Mouse (Mus musculus): ENCODE measurements around the gene Daw1.

The Daw1 gene

DNA sequence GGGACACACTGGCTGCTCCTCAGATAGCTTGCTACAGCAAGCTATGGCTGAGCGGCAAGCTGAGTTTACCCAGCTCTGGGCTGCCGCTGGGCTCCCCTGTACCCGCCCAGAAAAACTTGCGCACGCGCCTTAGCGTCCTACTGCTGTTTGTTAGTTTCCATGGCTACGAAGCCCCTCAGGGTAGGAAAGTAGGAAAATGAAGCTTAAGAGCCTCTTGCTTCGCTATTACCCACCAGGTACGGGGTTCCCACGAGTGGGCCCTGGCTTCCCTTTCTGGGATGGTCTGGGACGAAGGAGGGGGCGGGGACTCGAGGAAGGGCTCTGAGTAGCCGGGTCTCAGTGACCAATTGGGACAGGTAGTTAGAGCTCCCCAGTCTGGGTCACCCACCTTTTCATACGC lies at the start of gene Daw1:
Daw1 (plus strand) TSS at position 150 of the 400 bp plus-strand sequence.
- no peak for DNase-seq (ENCODE audit: extremely low read depth, low read depth)

- no peak for DNase-seq (ENCODE audit: extremely low read depth, low read depth)
These were observed 48.6 kb upstream of the Daw1 start for GRCm38 (mm10) chr1:83110992-83111391.

- no peak for DNase-seq (ENCODE audit: extremely low read depth, low read depth)
These were observed 47.8 kb upstream of the Daw1 start for GRCm38 (mm10) chr1:83111726-83112125.

DNA sequence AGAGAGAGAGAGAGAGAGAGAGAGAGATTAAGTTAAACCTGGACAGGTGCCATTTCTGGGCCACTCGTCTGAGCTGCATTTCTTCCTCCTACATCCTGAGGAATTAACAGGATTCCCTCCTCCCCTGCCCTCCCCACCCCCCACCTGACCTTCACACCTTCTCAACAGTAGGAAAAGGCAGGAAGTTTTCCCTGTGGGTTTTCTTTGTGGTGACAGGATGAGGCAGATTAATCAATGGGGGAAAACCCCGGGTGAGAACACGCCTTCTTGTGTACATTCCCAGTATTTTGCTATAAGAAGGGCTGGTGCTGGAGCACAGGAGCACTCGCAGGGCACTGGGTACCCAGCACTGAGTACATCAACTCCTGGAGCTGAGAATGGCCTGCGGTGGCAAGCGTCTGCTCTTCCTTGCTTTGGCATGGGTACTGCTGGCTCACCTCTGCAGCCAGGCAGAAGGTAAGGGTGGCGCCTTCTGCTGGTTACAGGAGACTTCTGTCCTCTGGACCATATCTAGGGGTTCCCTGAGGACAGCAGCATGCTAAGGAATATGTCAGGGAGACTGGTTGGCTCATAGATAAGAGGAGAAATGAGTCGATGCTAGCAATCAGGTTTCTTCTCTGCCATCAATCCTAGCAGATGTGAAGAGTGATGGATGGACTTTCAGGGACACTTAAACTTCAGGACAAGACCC lies 43.0 kb upstream of the Daw1 start, which contains the start of gene Ccl20:
Ccl20 (plus strand) TSS at position 320 of the 691 bp plus-strand sequence.
- DNase-seq (ENCODE audit: extremely low read depth, low read depth) = no peak

DNA sequence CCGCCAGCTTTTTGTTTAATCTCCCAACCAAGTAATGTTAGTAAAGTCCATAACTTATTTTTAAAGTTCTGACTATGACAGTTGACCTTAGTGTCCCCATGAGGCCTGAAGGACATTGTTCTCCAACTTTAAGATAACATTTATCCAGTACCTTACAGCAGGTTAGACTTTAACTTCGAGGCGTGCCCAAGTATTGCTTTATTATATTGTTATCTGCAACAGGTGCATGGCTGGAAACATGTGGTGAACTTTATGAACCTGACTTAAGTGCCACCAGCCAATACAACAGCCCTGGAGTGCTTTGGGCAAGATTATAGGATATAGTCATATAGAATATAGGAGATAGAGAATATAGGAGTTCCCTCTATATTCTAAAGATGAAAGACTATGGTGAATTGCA lies 42.3 kb upstream of the Daw1 start:
- no peak for DNase-seq (ENCODE audit: extremely low read depth, low read depth)

DNA sequence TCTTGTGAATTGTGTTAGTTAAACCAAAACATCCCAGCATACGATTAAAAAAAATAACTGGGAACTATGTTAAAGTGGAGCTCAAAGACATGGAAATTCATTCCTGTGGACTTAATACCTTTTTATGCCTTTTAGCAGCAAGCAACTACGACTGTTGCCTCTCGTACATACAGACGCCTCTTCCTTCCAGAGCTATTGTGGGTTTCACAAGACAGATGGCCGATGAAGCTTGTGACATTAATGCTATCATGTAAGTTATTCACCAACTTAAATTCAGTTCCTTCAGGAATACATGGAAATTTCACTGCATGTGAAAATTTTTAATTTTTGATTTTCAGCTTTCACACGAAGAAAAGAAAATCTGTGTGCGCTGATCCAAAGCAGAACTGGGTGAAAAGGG lies 41.9 kb upstream of the Daw1 start:
- no peak for DNase-seq (ENCODE audit: extremely low read depth, low read depth)

GRCm38 (mm10) chr1:83119903-83120302 lies 39.6 kb upstream of the Daw1 start:
- DNase-seq (ENCODE audit: extremely low read depth, low read depth) = no peak

DNA sequence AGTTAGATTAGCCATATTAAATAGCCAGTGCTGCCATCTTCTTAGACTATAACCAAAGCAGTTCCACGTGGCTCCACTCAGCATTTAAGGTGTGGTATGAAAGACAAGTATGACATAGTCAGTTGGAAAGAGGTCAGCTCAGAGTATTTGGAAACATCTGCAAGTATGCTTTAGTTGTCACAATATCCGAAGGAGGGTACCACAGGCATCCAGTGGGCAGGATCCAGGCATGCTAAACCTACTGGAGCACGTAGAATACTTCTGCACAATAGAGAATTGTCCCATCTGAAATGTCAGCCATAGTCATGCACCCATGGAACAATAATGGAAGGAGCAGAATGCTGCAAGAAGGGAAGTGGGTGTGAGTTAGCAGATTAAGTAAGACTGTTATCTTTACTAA lies 39.2 kb upstream of the Daw1 start:
- DNase-seq (ENCODE audit: extremely low read depth, low read depth) = no peak

DNA sequence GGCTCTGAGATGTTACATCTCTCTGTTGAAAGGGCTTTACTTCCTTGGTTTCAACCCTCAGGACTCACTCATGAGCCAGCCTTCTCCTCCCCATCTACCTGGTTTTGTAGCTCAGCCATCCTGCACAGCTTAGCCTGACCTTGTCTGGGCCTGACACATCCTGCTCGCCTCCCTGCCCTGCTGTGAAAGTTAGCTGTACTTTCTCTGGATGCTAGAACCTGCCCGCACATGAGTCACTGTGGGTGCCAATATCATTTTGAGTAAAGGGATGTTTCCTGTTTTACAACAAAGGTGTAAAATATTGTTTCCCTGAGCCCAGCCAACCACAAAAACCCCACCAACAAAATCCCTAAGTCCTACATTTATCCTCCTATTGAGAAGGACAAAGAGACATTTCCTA lies 36.4 kb upstream of the Daw1 start:
- DNase-seq (ENCODE audit: extremely low read depth, low read depth) = no peak

- DNase-seq (ENCODE audit: extremely low read depth, low read depth) = no peak
These were observed 23.7 kb upstream of the Daw1 start for GRCm38 (mm10) chr1:83135829-83136228.

DNA sequence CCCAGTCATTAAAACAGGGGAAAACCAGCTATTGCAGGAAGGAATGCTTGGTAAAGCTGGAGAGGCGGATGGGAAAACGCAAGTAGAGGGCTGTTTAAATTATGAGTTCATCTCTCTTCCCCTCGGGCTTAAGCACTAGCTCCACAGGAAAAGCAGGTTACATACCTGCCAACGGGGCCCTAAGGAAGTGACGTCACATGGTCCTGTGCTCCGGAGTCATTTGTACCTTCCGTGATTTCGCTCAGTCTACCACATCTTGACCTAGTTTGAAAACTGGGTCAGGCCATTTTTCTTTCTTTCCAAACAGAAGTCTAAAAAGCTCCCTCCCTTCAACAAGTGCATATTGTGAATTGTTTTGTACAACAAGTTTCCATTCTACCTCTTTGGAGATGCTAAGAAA lies 21.7 kb upstream of the Daw1 start:
- no peak for DNase-seq (ENCODE audit: extremely low read depth, low read depth)

- DNase-seq (ENCODE audit: extremely low read depth, low read depth) = no peak
These were observed 20.8 kb upstream of the Daw1 start for GRCm38 (mm10) chr1:83138721-83139120.

GRCm38 (mm10) chr1:83141510-83141909 lies 18.0 kb upstream of the Daw1 start:
- DNase-seq (ENCODE audit: extremely low read depth, low read depth) = no peak

GRCm38 (mm10) chr1:83142055-83142454 lies 17.5 kb upstream of the Daw1 start:
- DNase-seq (ENCODE audit: extremely low read depth, low read depth) = no peak

- no peak for DNase-seq (ENCODE audit: extremely low read depth, low read depth)
These were observed 13.0 kb upstream of the Daw1 start for GRCm38 (mm10) chr1:83146547-83146946.

GRCm38 (mm10) chr1:83150227-83150626 lies 9.3 kb upstream of the Daw1 start:
- no peak for DNase-seq (ENCODE audit: extremely low read depth, low read depth)

DNA sequence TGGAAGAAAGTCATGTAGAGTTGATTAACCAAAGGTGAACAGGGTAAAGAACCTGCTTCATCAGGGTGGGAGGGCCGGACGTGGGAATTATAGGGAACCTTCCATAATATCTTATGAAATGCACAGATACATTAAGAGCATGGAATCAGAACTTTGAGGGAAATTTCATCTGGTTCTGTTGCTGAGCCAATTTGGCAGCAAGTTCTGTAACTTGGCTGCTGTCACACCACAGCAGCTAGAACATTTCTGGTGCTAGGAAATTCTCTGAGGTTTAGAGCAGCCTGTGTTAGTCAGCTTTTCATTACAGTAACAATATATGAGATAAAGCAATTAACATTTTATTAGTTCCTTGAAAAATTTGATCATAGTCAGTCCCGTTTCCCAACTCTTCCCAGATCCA lies 6.6 kb upstream of the Daw1 start:
- no peak for DNase-seq (ENCODE audit: extremely low read depth, low read depth)

GRCm38 (mm10) chr1:83156876-83157275 lies 2.7 kb upstream of the Daw1 start:
- DNase-seq (ENCODE audit: extremely low read depth, low read depth) = no peak

- no peak for DNase-seq (ENCODE audit: extremely low read depth, low read depth)
These were observed 2.1 kb downstream of the Daw1 start for GRCm38 (mm10) chr1:83161658-83162057.

DNA sequence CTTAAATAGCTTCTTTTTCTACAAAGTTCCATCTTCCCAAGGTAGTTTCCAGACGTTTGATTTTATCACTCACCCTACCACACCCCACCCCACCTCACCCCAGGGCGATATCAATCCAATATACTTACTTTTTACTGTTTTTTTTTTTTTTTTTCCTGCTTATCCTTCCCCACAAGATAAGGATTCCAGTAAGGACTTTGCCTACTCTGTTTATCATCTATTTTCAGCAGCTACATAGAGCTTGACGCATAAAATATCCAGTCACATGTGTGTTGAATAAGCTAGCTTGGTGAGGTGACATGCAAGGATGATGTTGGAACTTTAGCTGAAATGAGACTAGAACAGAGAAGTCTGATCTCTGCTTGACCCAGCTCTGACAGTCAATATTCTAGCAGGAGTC lies 4.5 kb downstream of the Daw1 start:
- no peak for DNase-seq (ENCODE audit: extremely low read depth, low read depth)

DNA sequence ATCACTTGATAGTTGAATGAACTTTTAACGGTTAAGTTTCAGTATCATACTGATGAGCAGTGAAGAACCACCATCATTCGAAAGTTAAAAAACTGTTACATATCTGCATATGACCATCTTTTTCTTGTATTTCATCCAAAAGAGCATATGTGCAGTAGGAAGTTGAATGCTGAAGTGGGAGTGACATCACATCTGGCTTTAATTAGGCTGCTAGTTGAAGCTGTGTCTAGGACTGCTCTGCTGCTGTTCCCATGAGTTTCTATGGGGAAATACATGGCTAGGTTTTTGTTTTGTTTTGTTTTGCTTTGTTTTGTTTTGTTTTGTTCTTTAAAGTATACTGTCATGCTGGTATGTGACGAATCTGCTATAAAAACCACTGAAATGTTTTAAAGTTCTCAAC lies 9.6 kb downstream of the Daw1 start:
- no peak for DNase-seq (ENCODE audit: extremely low read depth, low read depth)

- no peak for DNase-seq (ENCODE audit: extremely low read depth, low read depth)
These were observed 16.4 kb downstream of the Daw1 start for GRCm38 (mm10) chr1:83175985-83176384.

DNA sequence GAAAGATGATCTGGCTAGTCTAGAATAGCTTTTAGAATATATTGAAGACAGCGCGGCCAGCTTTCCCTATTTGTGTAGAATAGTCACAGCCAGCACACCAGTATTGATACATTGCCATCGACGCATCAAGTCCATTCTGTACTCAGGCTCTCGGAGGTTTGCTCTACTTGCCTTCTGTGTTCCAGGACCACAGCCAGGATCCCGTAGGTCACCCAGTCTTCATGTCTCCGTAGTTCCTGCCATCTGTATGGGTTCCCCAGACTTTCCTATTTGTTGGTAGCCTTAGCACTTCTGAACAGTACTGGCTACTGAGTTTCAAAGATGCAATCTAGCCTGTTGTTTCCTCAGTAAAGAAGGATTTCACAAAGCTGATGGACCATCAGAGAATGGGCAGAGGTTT lies 20.0 kb downstream of the Daw1 start:
- no peak for DNase-seq (ENCODE audit: extremely low read depth, low read depth)

- no peak for DNase-seq (ENCODE audit: extremely low read depth, low read depth)
These were observed 21.9 kb downstream of the Daw1 start for GRCm38 (mm10) chr1:83181418-83181817.
